Mouse (Mus musculus) left cerebral cortex, postnatal 36 days (tissue): ENCODE measurements around the gene Sfta2. TPM values are rescaled to one million over a fixed set of nuclear protein-coding genes. Genes with fewer than 3 reads are reported as not detected.

Experiments
- DNase-seq, 2 experiments: peaks; one replicate each; pipeline ENCODE4 v3.0.0; 2021 to 2022; ENCODE audit warnings: low spot score in 2 of 2, mixed read lengths in 1 of 2
- intact Hi-C: fragments of 180-260 bp; cut with DNase I; formaldehyde crosslinking; loops from one replicate; pipeline ENCODE4 v1.15.1; 2025
- total RNA-seq, 2 experiments: library from RNA; stranded (reverse); gene quantifications; 2 replicates each; pipeline ENCODE4 v1.2.3; 2021

The Sfta2 gene
- total RNA-seq, 2 experiments from 2014 or later = not detected

DNA sequence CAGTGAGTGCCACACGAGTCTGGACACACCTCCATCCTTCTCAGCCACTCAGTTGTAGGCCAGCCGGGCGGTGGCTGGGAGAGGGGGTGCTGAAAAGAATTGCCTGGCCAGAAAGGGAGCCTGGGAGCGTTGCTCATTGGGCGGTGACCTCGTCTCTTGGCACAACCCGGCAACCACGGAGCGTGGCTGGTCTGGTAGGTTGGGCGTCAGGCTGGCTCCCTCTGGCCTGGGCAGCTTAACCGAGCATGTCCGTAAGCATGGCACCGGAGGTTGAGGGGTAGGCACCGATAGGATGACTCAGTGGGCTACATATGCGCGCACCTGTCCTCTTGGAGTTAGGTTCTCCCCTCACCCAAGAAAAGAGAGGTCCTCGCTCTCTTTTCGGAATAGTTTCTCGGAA, 98.6 kb downstream of the Sfta2 start:
- peak; percentile 66 to 73 for DNase-seq
- intact Hi-C loops = no loop called here

Other genes starting within 250 kb of the Sfta2 start
- 1 to 10 TPM; 1.7 to 1.9 TPM for gene H2-Q4, start 221.9 kb upstream of the Sfta2 start, total RNA-seq
- gene H2-Q6, start 176.7 kb upstream of the Sfta2 start, total RNA-seq = under 1 TPM in 1 of 2 experiments, not detected in 1; 0.52 TPM
- gene H2-Q7, start 162.4 kb upstream of the Sfta2 start, total RNA-seq = under 1 TPM; 0.36 to 0.37 TPM
- gene H2-Q10, start 131.5 kb upstream of the Sfta2 start, total RNA-seq = under 1 TPM in 1 of 2 experiments, not detected in 1; 0.27 TPM
- gene Pou5f1, start 95.5 kb upstream of the Sfta2 start, total RNA-seq = not detected
- 10 to 100 TPM in 1 of 2 experiments, 1 to 10 TPM in 1; 9.0 to 13.4 TPM for gene Tcf19, start 84.7 kb upstream of the Sfta2 start, total RNA-seq
- 10 to 100 TPM; 10.1 to 15.2 TPM for gene Cchcr1, start 84.4 kb upstream of the Sfta2 start, total RNA-seq
- 1 to 10 TPM in 1 of 2 experiments, under 1 TPM in 1; 0.79 to 2.5 TPM for gene Psors1c2, start 68.3 kb upstream of the Sfta2 start, total RNA-seq
- gene Cdsn, start 49.4 kb upstream of the Sfta2 start, total RNA-seq = 1 to 10 TPM; 1.4 to 1.6 TPM
- gene 2300002M23Rik, start 34.1 kb upstream of the Sfta2 start, total RNA-seq = not detected
- gene Gm9573, start 25.1 kb downstream of the Sfta2 start, total RNA-seq = not detected
- not detected for gene Mucl3, start 42.1 kb downstream of the Sfta2 start, total RNA-seq
- gene Vars2, start 66.0 kb downstream of the Sfta2 start, total RNA-seq = 10 to 100 TPM; 30.1 to 40.0 TPM
- gene Gtf2h4, start 72.2 kb downstream of the Sfta2 start, total RNA-seq = 10 to 100 TPM; 26.8 to 29.9 TPM
- 10 to 100 TPM; 52.5 to 69.9 TPM for gene Ddr1, start 103.1 kb downstream of the Sfta2 start, total RNA-seq
- gene Ier3, start 220.1 kb downstream of the Sfta2 start, total RNA-seq = 10 to 100 TPM; 10.6 to 13.6 TPM
- gene Flot1, start 221.7 kb downstream of the Sfta2 start, total RNA-seq = 100 to 1,000 TPM; 146 to 149 TPM
- 100 to 1,000 TPM; 441 to 478 TPM for gene Tubb5, start 236.8 kb downstream of the Sfta2 start, total RNA-seq
- gene Mdc1, start 240.0 kb downstream of the Sfta2 start, total RNA-seq = 10 to 100 TPM; 16.5 to 16.9 TPM